Mouse (Mus musculus) E14TG2a.4 (cell line): ENCODE measurements at regions not wholly inside any gene's neighbourhood (a gene's known extent, or its start where the extent isn't known, plus 50 kb on each side); places are given as distances from the start of the nearest gene placed in this dataset.

ENCODE experiments used
- CTCF ChIP-seq: conservative IDR thresholded peaks from 2 replicates; pipeline ENCODE4 v1.5.1; 2014; ENCODE audit warnings: low read length
- POU5F1 ChIP-seq: IDR thresholded peaks from 2 replicates; pipeline ENCODE4 v1.6.1; 2014; ENCODE audit warnings: low read length, borderline replicate concordance

DNA sequence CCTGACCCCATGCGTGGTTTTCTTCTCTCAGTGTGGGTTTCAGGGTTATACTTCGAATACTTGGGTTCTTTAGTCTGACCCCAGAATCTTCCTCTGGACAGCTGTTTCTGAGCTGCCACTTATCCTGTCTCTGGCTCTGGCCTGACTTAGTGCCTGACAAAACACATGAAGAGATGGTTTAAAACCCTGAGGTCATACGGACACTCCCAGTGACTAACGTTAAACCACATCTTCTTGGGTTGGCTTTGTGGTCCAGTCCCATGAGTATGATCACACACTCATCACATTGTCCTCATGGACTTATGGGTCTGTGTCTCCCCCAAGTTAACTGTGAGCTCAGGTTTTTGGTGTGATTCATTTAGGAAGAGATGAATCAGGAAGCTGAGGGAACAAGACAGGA, 269.7 kb downstream of the Gm49356 start:
- no peak for TF ChIP-seq CTCF
- TF ChIP-seq POU5F1 = no peak
